ENCODE assay signal across 12 mouse cellular contexts in genomic region chr5:66135853-66136210, GRCm38 (mm10).
"Had no signal": no experiment of that assay in that cellular context is flagged by ENCODE, and none has a peak within 500 bp of the region (broad histone marks: within the 10 kb centered on the region; RNA-seq: fewer than 3 reads in every experiment).

No protein-coding gene starts in this region.

- H3K4me1 ChIP-seq: neural tube, embryonic 13.5 days had no signal

- H3K4me3 ChIP-seq: left cerebral cortex, adult 2 months; limb, embryonic 10.5 days; liver, embryonic 15.5 days; midbrain, embryonic 10.5 days; neural tube, embryonic 13.5 days had no signal

- H3K4me2 ChIP-seq: liver, embryonic 15.5 days; neural tube, embryonic 13.5 days had no signal

- H3K9ac ChIP-seq: liver, embryonic 15.5 days; neural tube, embryonic 13.5 days had no signal

- DNase-seq: kidney, adult 8-10 months; kidney, postnatal 25 days; right cerebral cortex, postnatal 4 days; spleen, adult 18-20 months; thymus, adult 18-20 months; thymus, postnatal 14 days had no signal

- H3K9me3 ChIP-seq: limb, embryonic 10.5 days; liver, embryonic 15.5 days; midbrain, embryonic 10.5 days; neural tube, embryonic 13.5 days had no signal

- H3K27ac ChIP-seq: left cerebral cortex, adult 2 months; limb, embryonic 10.5 days; liver, embryonic 15.5 days; midbrain, embryonic 10.5 days; neural tube, embryonic 13.5 days had no signal

- H3K27me3 ChIP-seq: liver, embryonic 15.5 days had no signal

- ATAC-seq: midbrain, embryonic 16.5 days had no signal

- H3K36me3 ChIP-seq: limb, embryonic 10.5 days; liver, embryonic 15.5 days; midbrain, embryonic 10.5 days; neural tube, embryonic 13.5 days had no signal
